9 mouse cellular contexts compared by ENCODE assay signal in the genomic region with DNA sequence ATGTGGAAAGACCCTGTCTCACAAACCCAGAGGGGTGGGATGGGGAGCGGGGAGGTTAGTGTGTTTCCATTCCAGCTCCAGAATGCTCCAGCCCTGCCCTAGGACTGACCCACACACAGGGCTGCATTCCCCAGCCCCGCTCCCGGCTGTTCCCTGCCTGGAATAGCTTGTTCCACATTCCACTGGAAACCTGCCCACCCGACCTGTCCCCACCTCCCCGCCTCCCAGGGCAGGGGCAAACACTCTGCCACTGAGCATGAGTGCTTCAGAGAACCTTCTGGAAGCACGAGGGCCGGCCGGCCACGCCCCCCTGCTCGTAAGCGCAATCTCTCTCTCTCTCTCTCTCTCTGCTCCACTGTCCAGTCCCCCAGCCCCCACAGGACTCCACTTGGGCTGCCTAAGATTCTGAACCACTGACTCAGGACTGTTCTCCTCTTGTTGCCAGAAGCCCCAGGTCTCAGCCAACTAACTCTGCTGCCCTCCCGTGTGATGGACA. TPM values are rescaled to one million over a fixed set of nuclear protein-coding genes. Genes with fewer than 3 reads are reported as not detected.
A peak's percentile ranks its signal among the peaks of the same experiment; 100 is the strongest.
DNase-seq lines count a peak whose midpoint lies in the region; ATAC-seq and TF ChIP-seq lines count a peak whose summit lies in the region.
"Had no signal": no experiment of that assay in that cellular context is flagged by ENCODE, and none has a peak within 500 bp of the region (broad histone marks: within the 10 kb centered on the region; RNA-seq: fewer than 3 reads in every experiment).

No protein-coding gene starts in this region.

- no peaks in the 10 kb centered on the region for H3K9me3 ChIP-seq in kidney, embryonic 15.5 days (replicated peaks)

- TF ChIP-seq EP300 in heart, adult 2 months (IDR thresholded peaks at IDR 0.05; ENCODE audit: insufficient read depth, low read depth, low read length) = peak; percentile 99

- TF ChIP-seq POLR2A in embryonic fibroblast, embryonic 13.5 days (IDR thresholded peaks at IDR 0.05; ENCODE audit: low read depth, low read length) = no peak
- TF ChIP-seq POLR2A in heart, adult 2 months (IDR thresholded peaks at IDR 0.05; ENCODE audit: insufficient read depth, low read depth, low read length) = peak; percentile 43; the same call in 1 of the 2 replicates

- 58% methylated on average over 12 of the region's 12 CpGs for WGBS in heart, adult 2 months
- WGBS in kidney, embryonic 15.5 days = 66% methylated on average over 12 of the region's 12 CpGs

- H3K27me3 ChIP-seq in heart, adult 2 months (ENCODE audit: control insufficient read depth, insufficient read depth, low read length) = no peaks in the 10 kb centered on the region
- no peaks in the 10 kb centered on the region for H3K27me3 ChIP-seq in kidney, embryonic 15.5 days

- no peak overlapping the region for H3K4me2 ChIP-seq in kidney, embryonic 15.5 days

- no peak overlapping the region for H3K4me3 ChIP-seq in embryonic fibroblast, embryonic 13.5 days (ENCODE audit: insufficient read depth, low read length)
- H3K4me3 ChIP-seq in heart, adult 2 months = no peak overlapping the region
- no peak overlapping the region for H3K4me3 ChIP-seq in kidney, embryonic 15.5 days (replicated peaks)
- H3K4me3 ChIP-seq: myocyte had no signal

- peaks cover 20% of the 10 kb centered on the region for H3K4me1 ChIP-seq in embryonic fibroblast, embryonic 13.5 days (ENCODE audit: control insufficient read depth, insufficient read depth, low read length)
- peaks cover 6% of the 10 kb centered on the region for H3K4me1 ChIP-seq in heart, adult 2 months (ENCODE audit: control insufficient read depth, insufficient read depth, low read length)
- peaks cover 34% of the 10 kb centered on the region for H3K4me1 ChIP-seq in kidney, embryonic 15.5 days

- no peaks in the 10 kb centered on the region for H3K36me3 ChIP-seq in heart, adult 2 months (ENCODE audit: control insufficient read depth, insufficient read depth, low read length)
- H3K36me3 ChIP-seq in kidney, embryonic 15.5 days = peaks cover 57% of the 10 kb centered on the region

- ATAC-seq in kidney, embryonic 15.5 days (replicated peaks; ENCODE audit: low FRiP score) = 0 out of 2 replicates have a peak, but pooled peaks have one; percentile 4

- no peak overlapping the region for H3K9ac ChIP-seq in heart, adult 2 months (ENCODE audit: low read depth, low read length)
- H3K9ac ChIP-seq in kidney, embryonic 15.5 days = no peak overlapping the region

- intact Hi-C loops in heart, adult 2 months (cut with DNase I) = loop anchor here (2.0 kb wide), 1 partner anchor 19 kb away; no protein-coding TSS in a partner anchor
- intact Hi-C loops in left cerebral cortex, postnatal 14 days (cut with DNase I) = no loop called here

- H3K27ac ChIP-seq in embryonic fibroblast, embryonic 13.5 days (ENCODE audit: insufficient read depth, low read length) = 0 out of 2 replicates have a peak overlapping the region, but pooled peaks have one; percentile 0
- H3K27ac ChIP-seq in heart, adult 2 months = peak overlapping the region; percentile 78
- H3K27ac ChIP-seq in kidney, embryonic 15.5 days = 0 out of 2 replicates have a peak overlapping the region, but pooled peaks have one; percentile 22

- peak; percentile 76 to 86 for DNase-seq in heart, adult 2 months
- DNase-seq in lung, postnatal 4 days = peak; percentile 85 to 93
- no peak for DNase-seq in embryo, embryonic 11 days
- no peak for DNase-seq in left cerebral cortex, postnatal 14 days (ENCODE audit: low spot score in 2 of 2)
- no peak for DNase-seq in ovary, postnatal 14 days (ENCODE audit: low spot score)
- DNase-seq: adrenal gland, adult 2 months had no signal

- H3K79me2 ChIP-seq in heart, adult 2 months (replicated peaks; ENCODE audit: control insufficient read depth, insufficient read depth, low read length) = no peaks in the 10 kb centered on the region

- TF ChIP-seq CTCF in embryonic fibroblast, embryonic 13.5 days (IDR thresholded peaks at IDR 0.05; ENCODE audit: borderline replicate concordance, insufficient read depth, low read length) = no peak
- TF ChIP-seq CTCF in heart, adult 2 months (IDR thresholded peaks at IDR 0.05) = no peak

RNA-seq across cellular contexts. Expression of gene Rilpl1, which starts 21.4 kb away (rescaled TPM):
- 19.8 and 23.2 TPM in 2 replicates for polyA plus RNA-seq in embryonic fibroblast, embryonic 13.5 days (2011; ENCODE audit: insufficient read length, low read depth, missing spikeins)
- total RNA-seq in heart, adult 2 months (2021) = 100 to 1,000 TPM; 189 to 251 TPM
- 166 and 182 TPM in 2 replicates for polyA plus RNA-seq in heart, adult 2 months (2012; rRNA removed)
- polyA plus RNA-seq in kidney, embryonic 15.5 days (2015; fragmentation: Nextera tagmentation; extraction: Ambion mirVana) = 21.8 and 22.8 TPM in 2 replicates
- total RNA-seq in left cerebral cortex, postnatal 14 days (2021) = 10 to 100 TPM; 42.5 to 57.5 TPM

RNA-seq across cellular contexts. Expression of gene Snrnp35, which starts 26.9 kb away (rescaled TPM):
- 11.1 and 12.1 TPM in 2 replicates for polyA plus RNA-seq in embryonic fibroblast, embryonic 13.5 days (2011; ENCODE audit: insufficient read length, low read depth, missing spikeins)
- total RNA-seq in heart, adult 2 months (2021) = 10 to 100 TPM; 10.5 to 14.5 TPM
- polyA plus RNA-seq in heart, adult 2 months (2012; rRNA removed) = 2.4 and 4.5 TPM in 2 replicates
- polyA plus RNA-seq in kidney, embryonic 15.5 days (2015; fragmentation: Nextera tagmentation; extraction: Ambion mirVana) = 26.7 and 27.4 TPM in 2 replicates
- 10 to 100 TPM; 20.9 to 24.2 TPM for total RNA-seq in left cerebral cortex, postnatal 14 days (2021)

RNA-seq across cellular contexts. Expression of gene Tmed2, which starts 30.7 kb away (rescaled TPM):
- polyA plus RNA-seq in embryonic fibroblast, embryonic 13.5 days (2011; ENCODE audit: insufficient read length, low read depth, missing spikeins) = 510 and 665 TPM in 2 replicates
- total RNA-seq in heart, adult 2 months (2021) = 100 to 1,000 TPM; 167 to 194 TPM
- polyA plus RNA-seq in heart, adult 2 months (2012; rRNA removed) = 80.9 and 150 TPM in 2 replicates
- polyA plus RNA-seq in kidney, embryonic 15.5 days (2015; fragmentation: Nextera tagmentation; extraction: Ambion mirVana) = 519 and 585 TPM in 2 replicates
- 100 to 1,000 TPM; 103 to 104 TPM for total RNA-seq in left cerebral cortex, postnatal 14 days (2021)

RNA-seq across cellular contexts. Expression of gene Rilpl2, which starts 31.6 kb away (rescaled TPM):
- polyA plus RNA-seq in embryonic fibroblast, embryonic 13.5 days (2011; ENCODE audit: insufficient read length, low read depth, missing spikeins) = 12.2 and 13.8 TPM in 2 replicates
- total RNA-seq in heart, adult 2 months (2021) = 1 to 10 TPM; 6.8 to 9.1 TPM
- 6.9 and 8.4 TPM in 2 replicates for polyA plus RNA-seq in heart, adult 2 months (2012; rRNA removed)
- 29.6 and 32.8 TPM in 2 replicates for polyA plus RNA-seq in kidney, embryonic 15.5 days (2015; fragmentation: Nextera tagmentation; extraction: Ambion mirVana)
- 10 to 100 TPM; 24.7 to 25.8 TPM for total RNA-seq in left cerebral cortex, postnatal 14 days (2021)

RNA-seq across cellular contexts. Expression of gene Ddx55, which starts 42.9 kb away (rescaled TPM):
- 8.1 and 9.2 TPM in 2 replicates for polyA plus RNA-seq in embryonic fibroblast, embryonic 13.5 days (2011; ENCODE audit: insufficient read length, low read depth, missing spikeins)
- 1 to 10 TPM; 6.2 to 7.5 TPM for total RNA-seq in heart, adult 2 months (2021)
- 5.3 and 7.7 TPM in 2 replicates for polyA plus RNA-seq in heart, adult 2 months (2012; rRNA removed)
- 13.6 and 15.8 TPM in 2 replicates for polyA plus RNA-seq in kidney, embryonic 15.5 days (2015; fragmentation: Nextera tagmentation; extraction: Ambion mirVana)
- 10 to 100 TPM; 20.5 to 26.3 TPM for total RNA-seq in left cerebral cortex, postnatal 14 days (2021)

Comparison
In these comparisons a context has a peak if more than half of its experiments do, and no peak if none do; other contexts are left out.
1. H3K27ac ChIP-seq: peak in every context shown above with its lines; median percentile 78 in heart, adult 2 months; 22 in kidney, embryonic 15.5 days; 0 in embryonic fibroblast, embryonic 13.5 days.
2. DNase-seq: peak in heart, adult 2 months (2 of 2) and lung, postnatal 4 days (2 of 2); none in embryo, embryonic 11 days (single experiment), left cerebral cortex, postnatal 14 days (0 of 2) and ovary, postnatal 14 days (single experiment).